Mouse (Mus musculus) liver (tissue): Measurements from ENCODE around the gene Myom1.

Experiments
- DNase-seq: peaks from one replicate; pipeline ENCODE4 v3.0.0-alpha.2; 2020; ENCODE audit warnings: mixed read lengths

Myom1 gene

GRCm38 (mm10) chr17:71018616-71019308 lies 16.3 kb downstream of the Myom1 start:
- DNase-seq: no peak

DNA sequence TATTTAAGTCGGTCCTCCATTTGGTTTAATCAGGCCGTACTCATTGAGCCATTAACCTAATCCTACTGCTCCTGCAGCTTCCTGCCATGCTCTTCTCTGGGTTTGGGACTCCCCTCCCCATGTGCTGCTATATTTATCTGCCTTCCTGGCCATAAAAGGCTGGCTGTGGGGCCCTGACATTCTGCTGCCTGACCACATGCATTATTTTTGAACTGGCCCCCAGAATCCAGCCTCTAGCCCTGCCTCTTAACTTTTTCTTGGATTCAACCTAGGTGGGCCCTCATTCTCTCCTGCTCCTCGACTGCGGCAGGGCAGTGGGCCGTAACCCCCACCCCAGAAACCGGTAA lies 16.8 kb downstream of the Myom1 start:
- DNase-seq: no peak

DNA sequence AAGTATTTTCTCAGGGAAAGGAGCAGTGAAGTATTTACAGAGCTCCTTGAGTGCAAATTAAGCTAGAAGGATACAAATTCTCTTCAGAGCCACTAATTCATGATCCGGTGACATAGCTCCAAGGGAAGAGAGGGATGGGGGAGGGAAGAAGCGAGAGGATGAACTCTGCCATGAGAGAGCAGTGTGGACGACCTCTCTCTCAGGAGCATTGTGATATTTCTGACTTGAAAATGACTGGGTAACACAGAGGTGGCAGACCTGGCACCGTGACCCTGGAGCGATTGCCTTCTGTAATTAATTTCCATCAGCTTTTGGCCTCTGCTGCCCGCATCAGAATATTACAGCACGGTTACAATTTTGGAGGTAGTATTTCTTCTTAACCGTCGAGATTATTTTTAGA lies 17.4 kb downstream of the Myom1 start:
- DNase-seq: no peak

GRCm38 (mm10) chr17:71022841-71023240 lies 20.4 kb downstream of the Myom1 start:
- DNase-seq: no peak

DNA sequence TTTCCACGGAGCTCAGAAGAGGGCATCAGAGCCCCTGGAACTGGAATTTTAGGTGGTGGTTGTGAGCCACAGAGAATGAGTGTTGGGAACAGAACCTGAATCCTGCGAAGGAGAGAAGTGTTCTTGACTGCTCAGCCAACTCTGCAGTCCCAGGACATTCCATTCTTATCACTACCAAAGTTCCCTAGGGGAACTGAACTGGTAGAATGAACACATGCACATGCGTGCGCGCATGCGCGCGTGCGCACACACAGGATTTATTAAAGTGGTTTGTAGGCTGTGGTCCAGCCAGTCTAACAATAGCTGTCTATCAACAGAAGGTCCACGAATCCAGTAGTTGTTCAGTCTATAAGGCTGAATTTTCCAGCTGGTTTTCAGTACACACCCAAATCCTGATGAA lies 21.6 kb downstream of the Myom1 start:
- DNase-seq: no peak

GRCm38 (mm10) chr17:71025922-71026321 lies 23.5 kb downstream of the Myom1 start:
- DNase-seq: no peak

- DNase-seq: no peak
Observed at GRCm38 (mm10) chr17:71027186-71027585, 24.8 kb downstream of the Myom1 start.

- DNase-seq: no peak
Observed at GRCm38 (mm10) chr17:71032719-71033118, 30.3 kb downstream of the Myom1 start.

- no peak for DNase-seq
Observed at GRCm38 (mm10) chr17:71034472-71034871, 32.0 kb downstream of the Myom1 start.

GRCm38 (mm10) chr17:71037188-71037587 lies 34.8 kb downstream of the Myom1 start:
- no peak for DNase-seq

GRCm38 (mm10) chr17:71038812-71039211 lies 36.4 kb downstream of the Myom1 start:
- DNase-seq: no peak

DNA sequence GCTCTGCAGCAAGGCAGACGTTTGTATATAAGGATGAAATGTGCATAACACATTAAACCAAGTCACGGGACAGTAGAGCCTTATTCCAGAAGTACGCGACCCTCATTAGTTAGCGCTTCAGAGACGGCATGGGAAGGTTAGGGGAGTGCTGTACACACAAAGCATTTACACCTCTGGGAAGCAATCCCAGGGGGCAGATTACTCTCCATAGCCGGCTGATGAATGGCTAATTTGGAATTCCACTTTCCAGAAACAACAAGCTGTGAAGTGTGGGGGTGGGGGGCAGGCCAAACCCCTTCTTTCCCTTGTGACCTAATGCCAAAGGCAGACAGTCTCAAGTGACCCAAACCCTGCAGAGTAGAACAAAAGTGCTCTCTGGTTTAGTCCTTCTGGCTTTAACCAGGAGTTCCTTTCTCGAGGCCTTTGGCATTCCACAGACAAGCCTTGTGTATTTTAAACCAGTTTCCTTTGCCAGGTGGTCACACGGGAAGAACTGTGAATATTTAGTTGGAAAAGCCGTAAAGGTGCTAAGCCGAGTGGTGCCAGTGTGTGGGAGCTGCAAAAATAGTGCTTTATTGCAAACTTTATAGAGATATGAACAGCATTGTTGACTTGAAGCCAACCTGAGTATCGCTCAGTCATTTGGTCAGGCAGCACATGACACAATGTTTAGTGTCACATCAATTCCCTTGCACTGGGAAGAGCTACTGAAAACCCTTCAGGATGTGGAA lies 37.6 kb downstream of the Myom1 start:
- no peak for DNase-seq

- DNase-seq: no peak
Observed at GRCm38 (mm10) chr17:71040582-71040880, 38.1 kb downstream of the Myom1 start.

- no peak for DNase-seq
Observed at GRCm38 (mm10) chr17:71042645-71043044, 40.2 kb downstream of the Myom1 start.

- DNase-seq: no peak
Observed at GRCm38 (mm10) chr17:71045591-71045990, 43.2 kb downstream of the Myom1 start.

GRCm38 (mm10) chr17:71046856-71047255 lies 44.4 kb downstream of the Myom1 start:
- DNase-seq: no peak

GRCm38 (mm10) chr17:71049292-71049691 lies 46.9 kb downstream of the Myom1 start:
- DNase-seq: no peak

GRCm38 (mm10) chr17:71053134-71053708 lies 50.8 kb downstream of the Myom1 start:
- no peak for DNase-seq

GRCm38 (mm10) chr17:71055203-71055894 lies 52.9 kb downstream of the Myom1 start:
- DNase-seq: no peak

- no peak for DNase-seq
Observed at GRCm38 (mm10) chr17:71056405-71056804, 54.0 kb downstream of the Myom1 start.

GRCm38 (mm10) chr17:71057758-71058157 lies 55.3 kb downstream of the Myom1 start:
- no peak for DNase-seq

DNA sequence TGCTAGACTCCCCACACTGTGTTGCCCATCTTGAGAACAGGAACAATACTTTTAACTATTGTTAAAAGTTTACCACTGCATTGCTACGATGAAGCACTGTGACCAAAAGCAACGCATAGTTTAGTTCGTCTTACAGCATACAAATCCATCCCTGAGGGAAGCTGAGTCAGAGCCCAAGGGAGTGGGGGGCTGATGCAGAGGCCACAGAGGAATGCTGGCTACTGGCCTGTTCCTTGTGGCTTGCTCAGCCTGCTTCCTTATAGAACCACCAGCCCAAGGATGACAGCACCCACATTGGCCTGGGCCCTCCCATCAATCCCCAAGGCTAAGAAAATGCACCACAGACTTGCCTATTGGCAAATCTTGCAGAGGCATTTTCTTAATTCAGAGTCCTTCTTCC lies 56.8 kb downstream of the Myom1 start:
- DNase-seq: no peak

DNA sequence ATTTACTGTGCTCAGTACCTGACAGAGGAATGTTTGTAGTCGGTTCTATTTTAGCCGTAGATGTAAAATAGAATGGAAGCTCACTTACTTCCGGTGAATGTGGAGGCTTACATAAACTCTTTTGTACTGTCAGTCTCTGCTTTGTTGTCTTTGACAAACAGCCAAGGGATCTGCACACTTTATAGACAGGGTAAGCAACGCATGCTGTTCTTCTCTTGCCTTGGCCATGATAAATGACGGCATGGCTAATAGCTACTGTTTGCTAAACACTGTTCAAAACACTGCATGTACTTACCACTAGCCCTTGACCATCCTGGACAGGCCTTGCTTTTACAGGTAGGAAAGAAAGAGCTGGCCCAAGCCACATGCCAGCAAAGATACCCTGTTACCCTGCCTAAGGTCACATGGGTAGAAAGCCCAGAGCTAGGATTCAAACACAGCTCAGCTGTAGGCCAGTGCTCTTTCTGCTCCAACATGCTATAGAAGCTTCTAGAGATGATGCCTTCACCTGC lies 59.7 kb downstream of the Myom1 start:
- DNase-seq: no peak
